Mouse (Mus musculus) midbrain, embryonic 16.5 days (tissue): ENCODE data around the gene Tmem203. TPM values are rescaled to one million over a fixed set of nuclear protein-coding genes. Genes with fewer than 3 reads are reported as not detected.

Experiments
- ATAC-seq: fragments of 200-750 bp; cut with Nextera tagmentation; 2 replicates; pipeline ENCODE4 v1.8.0; 2017; ENCODE audit warnings: moderate TSS enrichment
- H3K27ac ChIP-seq: fragments of 300-500 bp; sonication (generic); 2 replicates; pipeline ENCODE4 v1.5.1; 2014; ENCODE audit warnings: mild to moderate bottlenecking, low read length, mixed read lengths
- H3K27me3 ChIP-seq: fragments of 300-500 bp; sonication (generic); 2 replicates; pipeline ENCODE4 v1.6.1; 2014; ENCODE audit warnings: low read depth, low read length, mixed read lengths; ENCODE audit not compliant: control insufficient read depth, insufficient read depth
- H3K36me3 ChIP-seq: fragments of 300-500 bp; sonication (generic); 2 replicates; pipeline ENCODE4 v1.6.1; 2014; ENCODE audit warnings: mild to moderate bottlenecking, low read length, moderate library complexity, mixed read lengths; ENCODE audit not compliant: control insufficient read depth, insufficient read depth
- H3K4me1 ChIP-seq: fragments of 300-500 bp; sonication (generic); 2 replicates; pipeline ENCODE4 v1.6.1; 2014; ENCODE audit warnings: mild to moderate bottlenecking, low read length, mixed read lengths; ENCODE audit not compliant: control insufficient read depth, insufficient read depth
- H3K4me2 ChIP-seq: fragments of 300-500 bp; sonication (generic); 2 replicates; pipeline ENCODE4 v1.6.1; 2014; ENCODE audit warnings: mild to moderate bottlenecking, low read length, mixed read lengths
- H3K4me3 ChIP-seq: fragments of 300-500 bp; sonication (generic); 2 replicates; pipeline ENCODE4 v1.5.1; 2014; ENCODE audit warnings: low read depth, mild to moderate bottlenecking, low read length, moderate library complexity, mixed read lengths
- H3K9ac ChIP-seq: fragments of 300-500 bp; sonication (generic); 2 replicates; pipeline ENCODE4 v1.6.1; 2014; ENCODE audit warnings: low read depth, low read length, mixed read lengths
- H3K9me3 ChIP-seq: fragments of 300-500 bp; sonication (generic); replicated peaks from 2 replicates; pipeline ENCODE4 v1.6.1; 2014; ENCODE audit warnings: mild to moderate bottlenecking, low read length, mixed read lengths; ENCODE audit not compliant: control insufficient read depth, poor library complexity, severe bottlenecking
- WGBS: fragments of 180-500 bp; shearing (Covaris S2); extraction: QIAGEN DNeasy Blood & Tissue Kit; methylation state at CpG from one replicate; pipeline ENCODE4 v1.1.7; 2014; 5-methylcytosine and 5-hydroxymethylcytosine counted together
- polyA plus RNA-seq: library from polyadenylated mRNA; unstranded; fragments of >200 nt; fragmentation: Nextera tagmentation; extraction: Ambion mirVana; gene quantifications from 2 replicates; pipeline ENCODE4 v1.2.1, GENCODE M21; 2015

The Tmem203 gene
- polyA plus RNA-seq, 1 experiment from 2014 or later: 12.7 TPM

- H3K27ac ChIP-seq: no peak overlapping the region
- no peaks in the 10 kb centered on the region; the same call in 1 of the 2 replicates for H3K36me3 ChIP-seq
- H3K4me3 ChIP-seq: no peak overlapping the region
- H3K27me3 ChIP-seq: peaks cover 4% of the 10 kb centered on the region; the same call in 1 of the 2 replicates
- peaks cover 20% of the 10 kb centered on the region for H3K4me1 ChIP-seq
- 95% methylated on average over 3 of the region's 3 CpGs for WGBS
- no peak for ATAC-seq
- H3K9ac ChIP-seq: no peak overlapping the region
- H3K4me2 ChIP-seq: no peak overlapping the region
- no peaks in the 10 kb centered on the region for H3K9me3 ChIP-seq
Measured at GRCm38 (mm10) chr2:25239766-25240165, 15.5 kb upstream of the Tmem203 start.

- peak overlapping the region; percentile 49 for H3K9ac ChIP-seq
Measured at GRCm38 (mm10) chr2:25240310-25240709, 14.9 kb upstream of the Tmem203 start.

DNA sequence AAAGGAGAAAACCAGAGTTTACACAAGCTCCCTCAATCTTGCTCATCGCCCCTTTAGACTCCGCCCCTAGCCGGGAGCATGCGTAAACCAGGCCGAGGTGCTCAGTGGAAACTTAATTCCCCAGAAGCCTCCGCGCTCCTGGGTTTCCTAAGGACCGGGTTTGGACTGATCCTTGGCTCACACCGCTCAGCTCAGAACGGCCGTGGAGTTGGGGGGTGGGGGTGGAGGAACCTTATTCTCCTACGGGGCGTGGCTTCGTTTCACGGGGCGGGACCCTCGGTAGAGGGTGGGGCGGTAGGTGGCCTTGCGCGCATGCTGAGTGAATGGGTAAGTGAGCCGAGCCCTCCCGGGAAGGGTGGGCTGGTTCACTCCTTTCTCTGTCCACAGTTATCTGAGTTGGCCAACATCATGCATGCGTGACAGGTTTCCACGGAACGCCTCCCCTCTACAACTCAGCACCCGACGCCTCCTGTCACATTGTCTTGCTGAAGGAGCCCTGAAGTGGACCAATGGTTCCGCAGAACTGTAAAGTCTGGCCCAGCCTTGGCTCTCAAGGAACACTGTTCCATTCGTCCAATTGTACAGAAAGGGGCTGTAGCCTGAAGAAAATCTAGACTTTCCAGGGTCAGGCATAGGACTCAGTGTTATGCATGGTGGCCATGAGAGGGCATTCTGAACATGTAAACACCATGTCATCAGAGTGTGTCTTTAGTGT, 14.4 kb upstream of the Tmem203 start:
- ATAC-seq: peak; percentile 79
- Histone ChIP-seq H3K4me1 (peaks cover 20% of the 10 kb centered on the region), H3K9ac (peak overlapping the region; percentile 49), H3K27me3 (no peaks in the 10 kb centered on the region), H3K4me3 (peak overlapping the region; percentile 77), H3K36me3 (peaks cover 3% of the 10 kb centered on the region; the same call in 1 of the 2 replicates), H3K9me3 (no peaks in the 10 kb centered on the region), H3K4me2 (peak overlapping the region; percentile 92), H3K27ac (peak overlapping the region; percentile 82)
- WGBS: 1% methylated on average over 29 of the region's 29 CpGs

More at GRCm38 (mm10) chr2:25240310-25240709, 14.9 kb upstream of the Tmem203 start:
- peaks cover 20% of the 10 kb centered on the region for H3K4me1 ChIP-seq
- peak overlapping the region; percentile 92 for H3K4me2 ChIP-seq
- ATAC-seq: peak; percentile 15
- H3K27ac ChIP-seq: peak overlapping the region; percentile 82
- no peaks in the 10 kb centered on the region for H3K9me3 ChIP-seq
- H3K4me3 ChIP-seq: peak overlapping the region; percentile 77
- H3K27me3 ChIP-seq: no peaks in the 10 kb centered on the region; the same call in 1 of the 2 replicates
- WGBS: 53% methylated on average over 8 of the region's 8 CpGs
- no peaks in the 10 kb centered on the region; the same call in 1 of the 2 replicates for H3K36me3 ChIP-seq

- Histone ChIP-seq H3K4me1 (peaks cover 20% of the 10 kb centered on the region), H3K4me2 (peak overlapping the region; percentile 92), H3K9me3 (no peaks in the 10 kb centered on the region), H3K4me3 (peak overlapping the region; percentile 77), H3K36me3 (peaks cover 5% of the 10 kb centered on the region; the same call in 1 of the 2 replicates), H3K9ac (peak overlapping the region; percentile 96), H3K27ac (peak overlapping the region; percentile 82), H3K27me3 (no peaks in the 10 kb centered on the region)
- peak; percentile 50 for ATAC-seq
- WGBS: 18% methylated on average over 6 of the region's 6 CpGs
Measured at GRCm38 (mm10) chr2:25241438-25241775, 13.8 kb upstream of the Tmem203 start.

- Histone ChIP-seq H3K4me2 (peak within 1 kb of the TSS; percentile 92), H3K36me3 (peaks cover 5% of the 10 kb centered on the region; the same call in 1 of the 2 replicates), H3K9me3 (no peaks in the 10 kb centered on the region), H3K27me3 (no peaks in the 10 kb centered on the region), H3K27ac (peak within 1 kb of the TSS; percentile 82), H3K9ac (peak within 1 kb of the TSS; percentile 96), H3K4me1 (peaks cover 20% of the 10 kb centered on the region), H3K4me3 (peak within 1 kb of the TSS; percentile 77)
- 0% methylated on average over 33 of the region's 59 CpGs for WGBS
- ATAC-seq: peak; percentile 61
Measured at GRCm38 (mm10) chr2:25242101-25242506, 13.1 kb upstream of the Tmem203 start, which contains the start of the genes Rnf208 and Cysrt1. TSS of gene Rnf208 (plus strand) at chr2:25242255. TSS of gene Cysrt1 (minus strand) at chr2:25242452.

GRCm38 (mm10) chr2:25243342-25243741, 11.9 kb upstream of the Tmem203 start:
- H3K4me2 ChIP-seq: peak overlapping the region; percentile 92
- H3K9me3 ChIP-seq: no peaks in the 10 kb centered on the region
- H3K4me1 ChIP-seq: peaks cover 20% of the 10 kb centered on the region
- no peaks in the 10 kb centered on the region for H3K27me3 ChIP-seq
- 83% methylated on average over 8 of the region's 8 CpGs for WGBS
- H3K36me3 ChIP-seq: peaks cover 9% of the 10 kb centered on the region; the same call in 1 of the 2 replicates
- ATAC-seq: no peak
- H3K4me3 ChIP-seq: peak overlapping the region; percentile 77
- peak overlapping the region; percentile 96 for H3K9ac ChIP-seq
- H3K27ac ChIP-seq: no peak overlapping the region

GRCm38 (mm10) chr2:25244144-25244543, 11.1 kb upstream of the Tmem203 start:
- Histone ChIP-seq H3K36me3 (peaks cover 12% of the 10 kb centered on the region), H3K27ac (no peak overlapping the region), H3K9ac (no peak overlapping the region), H3K4me2 (no peak overlapping the region; the same call in 1 of the 2 replicates), H3K9me3 (no peaks in the 10 kb centered on the region), H3K27me3 (no peaks in the 10 kb centered on the region), H3K4me1 (peaks cover 20% of the 10 kb centered on the region), H3K4me3 (no peak overlapping the region)
- no peak for ATAC-seq
- 90% methylated on average over 4 of the region's 4 CpGs for WGBS

DNA sequence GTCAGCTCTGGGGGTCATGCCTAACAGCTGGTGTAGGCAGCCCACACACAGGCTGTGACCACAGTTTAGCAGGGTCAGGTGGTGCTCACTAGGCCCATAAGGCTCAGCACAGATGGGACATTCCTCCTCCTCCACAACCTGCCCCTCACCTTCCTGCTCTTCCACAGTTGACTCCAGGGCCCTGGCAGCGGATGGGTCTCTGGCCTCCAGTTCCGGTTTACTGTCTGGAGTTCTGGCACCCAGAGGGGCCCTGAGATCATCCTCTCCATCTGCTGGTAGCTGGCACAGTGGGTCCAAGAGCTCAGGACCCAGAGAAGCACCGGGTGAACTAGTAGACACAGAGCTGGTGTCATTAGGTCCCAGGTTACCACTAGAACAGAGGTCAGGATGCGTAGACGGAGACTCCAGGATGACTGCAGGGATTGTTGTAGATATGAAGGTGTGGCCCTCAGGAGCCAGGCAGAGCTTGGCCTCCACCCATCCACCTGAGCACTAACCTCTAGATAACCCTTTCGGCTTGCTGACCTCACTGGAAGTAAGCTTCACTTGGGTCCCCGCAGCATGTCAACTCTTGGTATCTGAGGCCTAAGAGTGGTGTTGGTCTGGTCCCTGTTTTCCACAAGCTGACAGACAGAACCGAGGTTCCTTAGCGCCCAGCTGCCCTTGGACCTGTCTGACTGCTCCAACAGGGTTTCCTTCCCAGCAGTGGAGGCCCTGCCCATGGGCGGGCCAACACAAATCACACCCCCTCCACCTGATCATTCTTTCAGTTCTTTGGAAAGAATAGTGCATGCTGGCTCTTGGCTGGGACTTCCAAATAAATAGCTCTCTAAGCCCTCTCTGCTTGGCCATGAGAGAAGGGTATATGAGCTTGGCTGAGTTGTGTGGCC, 8.8 kb upstream of the Tmem203 start, which contains the start of gene AL732309.1:
TSS of gene AL732309.1 (minus strand) at position 681 of the 890 bp plus-strand sequence.
- no peak within 1 kb of the TSS for H3K4me2 ChIP-seq
- no peak within 1 kb of the TSS for H3K27ac ChIP-seq
- no peak within 1 kb of the TSS for H3K9ac ChIP-seq
- no peak within 1 kb of the TSS for H3K4me3 ChIP-seq
- peaks cover 15% of the 10 kb centered on the region for H3K36me3 ChIP-seq
- ATAC-seq: no peak
- peaks cover 12% of the 10 kb centered on the region for H3K4me1 ChIP-seq
- no peaks in the 10 kb centered on the region for H3K9me3 ChIP-seq
- WGBS: 92% methylated on average over 10 of the region's 10 CpGs
- no peaks in the 10 kb centered on the region for H3K27me3 ChIP-seq
